Mouse (Mus musculus): Measurements from ENCODE around the gene Tunar. TPM values are rescaled to one million over a fixed set of nuclear protein-coding genes. Genes with fewer than 3 reads are reported as not detected.

Gene Tunar
- polyA plus RNA-seq (2014; fragmentation: Illumina TruSeq; extraction: RNeasy Lipid Tissue Mini Kit (QIAGEN cat#74804); ENCODE audit: low read depth, low replicate concordance), result 0.35 TPM

DNA sequence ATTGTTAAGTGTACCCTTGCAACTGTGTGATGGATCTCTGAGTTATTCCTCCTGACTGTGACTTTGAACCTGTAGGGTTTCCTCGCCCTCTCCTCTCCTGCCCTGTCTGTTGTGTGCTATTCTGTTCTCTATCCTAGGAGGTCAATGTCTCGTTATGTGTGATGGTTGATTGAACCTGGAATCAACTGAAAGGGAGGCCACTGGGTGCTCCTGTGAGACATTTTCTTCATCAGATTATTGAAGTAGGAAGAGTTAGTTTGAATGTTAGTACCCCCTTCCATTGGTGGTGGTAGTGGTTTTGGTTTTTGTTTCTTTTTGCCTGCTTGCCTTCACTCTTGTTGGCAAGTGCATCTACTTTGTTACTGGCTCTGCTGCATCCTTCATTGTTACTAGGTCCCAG is at the start of gene Tunar:
Gene Tunar, plus strand, starts transcription at position 301 of the 400 bp plus-strand sequence.

Other genes with a start within 250 kb of the Tunar start
- gene Tcl1b2, start 187.9 kb upstream of the Tunar start, polyA plus RNA-seq (2014; fragmentation: Illumina TruSeq; extraction: RNeasy Lipid Tissue Mini Kit (QIAGEN cat#74804); ENCODE audit: low read depth, low replicate concordance), result not detected
- not detected for gene Tcl1b1, start 174.2 kb upstream of the Tunar start, polyA plus RNA-seq (2014; fragmentation: Illumina TruSeq; extraction: RNeasy Lipid Tissue Mini Kit (QIAGEN cat#74804); ENCODE audit: low read depth, low replicate concordance)
- gene Tcl1b5, start 157.5 kb upstream of the Tunar start, polyA plus RNA-seq (2014; fragmentation: Illumina TruSeq; extraction: RNeasy Lipid Tissue Mini Kit (QIAGEN cat#74804); ENCODE audit: low read depth, low replicate concordance), result not detected
- gene Tcl1b3, start 142.8 kb upstream of the Tunar start, polyA plus RNA-seq (2014; fragmentation: Illumina TruSeq; extraction: RNeasy Lipid Tissue Mini Kit (QIAGEN cat#74804); ENCODE audit: low read depth, low replicate concordance), result not detected
- gene Tcl1b4, start 131.9 kb upstream of the Tunar start, polyA plus RNA-seq (2014; fragmentation: Illumina TruSeq; extraction: RNeasy Lipid Tissue Mini Kit (QIAGEN cat#74804); ENCODE audit: low read depth, low replicate concordance), result not detected
- not detected for gene Tcl1, start 111.1 kb upstream of the Tunar start, polyA plus RNA-seq (2014; fragmentation: Illumina TruSeq; extraction: RNeasy Lipid Tissue Mini Kit (QIAGEN cat#74804); ENCODE audit: low read depth, low replicate concordance)
- 5.9 TPM for gene D430019H16Rik, start 120.0 kb downstream of the Tunar start, polyA plus RNA-seq (2014; fragmentation: Illumina TruSeq; extraction: RNeasy Lipid Tissue Mini Kit (QIAGEN cat#74804); ENCODE audit: low read depth, low replicate concordance)
- gene Bdkrb2, start 229.4 kb downstream of the Tunar start, polyA plus RNA-seq (2014; fragmentation: Illumina TruSeq; extraction: RNeasy Lipid Tissue Mini Kit (QIAGEN cat#74804); ENCODE audit: low read depth, low replicate concordance), result 7.9 TPM